In genomic region chr10:39458766-39459699, GRCm38 (mm10) we compare ENCODE assay signal across 8 mouse cellular contexts.
A peak's percentile ranks its signal among the peaks of the same experiment; 100 is the strongest.
DNase-seq lines count a peak whose midpoint lies in the region; ATAC-seq lines count a peak whose summit lies in the region.

No protein-coding gene starts in this region.

- H3K4me2 ChIP-seq in heart, embryonic 11.5 days = peak overlapping the region; percentile 23
- no peak overlapping the region for H3K4me2 ChIP-seq in intestine, embryonic 15.5 days (replicated peaks)
- no peak overlapping the region for H3K4me2 ChIP-seq in midbrain, embryonic 16.5 days (ENCODE audit: low read length)

- no peak overlapping the region for H3K4me3 ChIP-seq in heart, embryonic 11.5 days (ENCODE audit: low read depth, low read length)
- H3K4me3 ChIP-seq in embryonic facial prominence, embryonic 10.5 days = no peak overlapping the region
- no peak overlapping the region for H3K4me3 ChIP-seq in intestine, embryonic 15.5 days (replicated peaks)
- H3K4me3 ChIP-seq in midbrain, embryonic 16.5 days (ENCODE audit: low read depth, low read length) = no peak overlapping the region

- intact Hi-C loops in heart, postnatal 14 days (cut with DNase I) = loop anchor here (5.0 kb wide), 1 partner anchor 87 kb away; no protein-coding TSS in a partner anchor

- H3K9ac ChIP-seq in heart, embryonic 11.5 days (ENCODE audit: low read depth, low read length) = no peak overlapping the region
- H3K9ac ChIP-seq in intestine, embryonic 15.5 days = no peak overlapping the region
- H3K9ac ChIP-seq in midbrain, embryonic 16.5 days (ENCODE audit: low read depth, low read length) = no peak overlapping the region

- no peaks in the 10 kb centered on the region for H3K9me3 ChIP-seq in heart, embryonic 11.5 days (replicated peaks; ENCODE audit: control insufficient read depth, low read length)
- no peaks in the 10 kb centered on the region for H3K9me3 ChIP-seq in embryonic facial prominence, embryonic 10.5 days
- no peaks in the 10 kb centered on the region for H3K9me3 ChIP-seq in intestine, embryonic 15.5 days
- no peaks in the 10 kb centered on the region for H3K9me3 ChIP-seq in midbrain, embryonic 16.5 days (replicated peaks; ENCODE audit: control insufficient read depth, low read length, poor library complexity, severe bottlenecking)

- peak overlapping the region; percentile 51; the same call in 1 of the 2 replicates for H3K27ac ChIP-seq in heart, embryonic 11.5 days (ENCODE audit: low read depth, low read length)
- H3K27ac ChIP-seq in embryonic facial prominence, embryonic 10.5 days (replicated peaks) = peak overlapping the region; percentile 58
- no peak overlapping the region for H3K27ac ChIP-seq in intestine, embryonic 15.5 days
- H3K27ac ChIP-seq in midbrain, embryonic 16.5 days (ENCODE audit: low read length) = no peak overlapping the region; the same call in 1 of the 2 replicates

- no peak for DNase-seq in heart, postnatal 14 days
- no peak for DNase-seq in embryonic facial prominence, embryonic 10.5 days (ENCODE audit: low spot score)
- no peak for DNase-seq in layer of hippocampus, postnatal 14 days (ENCODE audit: low spot score in 2 of 2)
- DNase-seq in spleen, postnatal 4 days (ENCODE audit: low spot score in 2 of 2) = no peak

- no peaks in the 10 kb centered on the region for H3K36me3 ChIP-seq in heart, embryonic 11.5 days (ENCODE audit: control insufficient read depth, insufficient read depth, low read length)
- H3K36me3 ChIP-seq in embryonic facial prominence, embryonic 10.5 days (replicated peaks) = peaks cover 3% of the 10 kb centered on the region; the same call in 1 of the 2 replicates
- no peaks in the 10 kb centered on the region for H3K36me3 ChIP-seq in intestine, embryonic 15.5 days
- H3K36me3 ChIP-seq in midbrain, embryonic 16.5 days (ENCODE audit: control insufficient read depth, insufficient read depth, low read length) = no peaks in the 10 kb centered on the region

- 38% methylated on average over 13 of the region's 13 CpGs for WGBS in heart, embryonic 11.5 days (ENCODE audit: insufficient replicate concordance)
- WGBS in embryonic facial prominence, embryonic 10.5 days = 76% methylated on average over 13 of the region's 13 CpGs
- 58% methylated on average over 13 of the region's 13 CpGs for WGBS in intestine, embryonic 15.5 days
- WGBS in midbrain, embryonic 16.5 days = 61% methylated on average over 13 of the region's 13 CpGs

- 0 out of 2 replicates have a peak, but pooled peaks have one; percentile 25 for ATAC-seq in heart, embryonic 11.5 days (replicated peaks; ENCODE audit: insufficient number of reproducible peaks, low FRiP score, low TSS enrichment)
- ATAC-seq in activated CD4-positive, CD25-positive, alpha-beta regulatory T cell, adult 4 months = peak; percentile 47
- peak; percentile 61; the same call in 1 of the 2 replicates for ATAC-seq in intestine, embryonic 15.5 days
- peak; percentile 15 for ATAC-seq in midbrain, embryonic 16.5 days

- H3K27me3 ChIP-seq in heart, embryonic 11.5 days (ENCODE audit: control insufficient read depth, insufficient read depth, low read length) = no peaks in the 10 kb centered on the region
- H3K27me3 ChIP-seq in embryonic facial prominence, embryonic 10.5 days (replicated peaks; ENCODE audit: low read depth, poor library complexity, severe bottlenecking) = no peaks in the 10 kb centered on the region
- H3K27me3 ChIP-seq in intestine, embryonic 15.5 days (replicated peaks) = no peaks in the 10 kb centered on the region
- no peaks in the 10 kb centered on the region for H3K27me3 ChIP-seq in midbrain, embryonic 16.5 days (ENCODE audit: control insufficient read depth, insufficient read depth, low read depth, low read length)

- peaks cover 23% of the 10 kb centered on the region for H3K4me1 ChIP-seq in heart, embryonic 11.5 days (ENCODE audit: control insufficient read depth, insufficient read depth, low read length)
- peaks cover 64% of the 10 kb centered on the region for H3K4me1 ChIP-seq in embryonic facial prominence, embryonic 10.5 days
- H3K4me1 ChIP-seq in intestine, embryonic 15.5 days (replicated peaks) = peaks cover 27% of the 10 kb centered on the region
- H3K4me1 ChIP-seq in midbrain, embryonic 16.5 days (ENCODE audit: control insufficient read depth, insufficient read depth, low read length) = peaks cover 49% of the 10 kb centered on the region

Comparison
In these comparisons a context has a peak if more than half of its experiments do, and no peak if none do; other contexts are left out.
1. H3K27ac ChIP-seq: peak in heart, embryonic 11.5 days (single experiment) and embryonic facial prominence, embryonic 10.5 days (single experiment); none in intestine, embryonic 15.5 days (single experiment) and midbrain, embryonic 16.5 days (single experiment).
2. Peak in every context shown above with its lines, with median percentiles within 50 percentile points of each other: ATAC-seq.